Mouse (Mus musculus) heart, postnatal 36 days (tissue): ENCODE results near the gene Gm3173. TPM values are rescaled to one million over a fixed set of nuclear protein-coding genes. Genes with fewer than 3 reads are reported as not detected.
A peak's percentile ranks its signal among the peaks of the same experiment; 100 is the strongest.
"Not testable (repeated sequence)": the region's sequence is repeated elsewhere in the genome, so short reads cannot be mapped to it uniquely, and the experiment has no call there.

Source experiments
- DNase-seq, 2 experiments: peaks; one replicate each; pipeline ENCODE4 v3.0.0; 2021 to 2022
- intact Hi-C: fragments of 180-260 bp; cut with DNase I; formaldehyde crosslinking; loops from one replicate; pipeline ENCODE4 v1.15.1; 2025
- total RNA-seq, 2 experiments: library from RNA; stranded (reverse); gene quantifications; 2 replicates each; pipeline ENCODE4 v1.2.3; 2021

Gm3173 gene
- not detected for total RNA-seq

DNA sequence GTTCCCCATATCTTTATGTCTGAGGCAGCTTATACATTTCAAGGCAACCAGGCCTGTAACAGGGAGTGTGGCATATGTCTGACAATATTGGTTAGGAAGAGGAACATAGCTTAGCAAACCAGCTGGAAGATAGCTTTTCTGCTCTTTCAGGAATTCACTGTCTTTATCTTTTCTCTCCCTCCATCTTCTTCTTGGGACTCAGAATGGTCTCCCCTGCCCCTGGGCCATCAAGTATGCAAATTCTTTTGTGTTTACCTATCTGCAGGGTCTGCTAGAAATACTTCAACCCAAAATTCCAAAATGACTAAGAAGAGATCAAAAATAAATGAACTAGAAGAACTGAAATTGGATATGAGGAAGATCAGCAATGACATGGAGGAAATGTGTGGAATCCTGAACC is at the start of gene Gm3173:
Gene Gm3173 (plus strand): TSS at position 301 of the 400 bp plus-strand sequence.
- DNase-seq, intact Hi-C loops: not testable (repeated sequence)

- DNase-seq, intact Hi-C loops: not testable (repeated sequence)
Observed at GRCm38 (mm10) chr14:4385606-4386005, 45.2 kb upstream of the Gm3173 start.

GRCm38 (mm10) chr14:4392841-4393530 is 37.8 kb upstream of the Gm3173 start:
- DNase-seq, intact Hi-C loops: not testable (repeated sequence)

GRCm38 (mm10) chr14:4397226-4397625 is 33.6 kb upstream of the Gm3173 start, which contains the start of gene Gm3159:
Gene Gm3159, plus strand, starts transcription at chr14:4397526.
- intact Hi-C loops: not testable (repeated sequence)

DNA sequence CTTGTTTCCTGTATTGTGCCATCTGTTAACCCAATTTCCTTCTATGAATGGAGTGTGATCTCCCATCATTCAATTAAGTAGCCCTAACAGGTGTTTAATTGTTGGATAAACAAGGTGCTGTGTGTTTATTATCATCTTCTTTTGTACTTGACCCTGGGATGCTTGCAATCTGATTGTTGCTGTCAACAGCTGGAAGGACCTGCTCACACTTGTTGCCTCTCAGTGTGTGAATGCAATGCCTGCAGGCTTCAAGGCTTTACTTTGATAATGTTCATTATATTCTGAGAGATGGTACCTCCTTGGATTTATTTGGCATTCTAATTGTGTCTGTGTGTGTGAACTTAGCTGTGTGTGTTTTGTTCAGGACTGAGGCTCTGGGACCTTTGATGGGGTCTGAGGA is 32.2 kb upstream of the Gm3173 start:
- DNase-seq, intact Hi-C loops: not testable (repeated sequence)

More at GRCm38 (mm10) chr14:4397226-4397625, 33.6 kb upstream of the Gm3173 start, which contains the start of gene Gm3159:
- not testable (repeated sequence) for DNase-seq

DNA sequence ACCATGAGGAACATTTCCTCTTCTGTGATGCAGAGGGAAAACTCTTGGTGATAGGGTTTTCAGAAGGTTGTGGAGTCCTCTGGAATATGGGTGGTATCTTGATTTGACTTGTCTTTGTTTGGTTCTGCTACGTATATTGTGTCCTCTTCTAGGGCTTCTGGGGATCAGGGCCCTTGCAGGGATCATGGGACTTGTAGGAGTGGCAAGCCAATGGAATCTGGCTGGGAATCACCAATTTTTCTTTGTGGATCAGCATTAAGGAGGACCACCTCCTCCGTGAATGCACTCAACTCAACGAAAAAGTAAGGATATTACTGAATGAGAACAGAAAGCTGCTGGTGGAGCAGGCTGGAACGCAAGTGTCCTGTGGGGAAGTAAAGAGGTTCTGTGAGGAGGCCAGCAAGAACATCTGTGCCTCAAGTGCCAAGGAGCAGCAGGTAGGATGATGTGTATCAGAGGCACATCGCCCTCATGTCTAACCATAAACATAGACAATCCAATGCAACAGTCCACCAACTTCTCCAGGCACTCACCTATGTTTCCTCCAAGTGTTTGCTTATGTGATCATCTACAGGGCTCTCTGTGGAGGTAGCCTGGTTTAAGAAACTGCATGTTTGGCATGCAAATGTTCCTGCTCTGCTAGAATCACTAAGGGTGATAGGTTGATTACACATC is 30.5 kb upstream of the Gm3173 start:
- intact Hi-C loops, DNase-seq: not testable (repeated sequence)

GRCm38 (mm10) chr14:4401245-4401644 is 29.5 kb upstream of the Gm3173 start:
- intact Hi-C loops, DNase-seq: not testable (repeated sequence)

- intact Hi-C loops: not testable (repeated sequence)
Observed at GRCm38 (mm10) chr14:4403840-4404239, 27.0 kb upstream of the Gm3173 start.

DNA sequence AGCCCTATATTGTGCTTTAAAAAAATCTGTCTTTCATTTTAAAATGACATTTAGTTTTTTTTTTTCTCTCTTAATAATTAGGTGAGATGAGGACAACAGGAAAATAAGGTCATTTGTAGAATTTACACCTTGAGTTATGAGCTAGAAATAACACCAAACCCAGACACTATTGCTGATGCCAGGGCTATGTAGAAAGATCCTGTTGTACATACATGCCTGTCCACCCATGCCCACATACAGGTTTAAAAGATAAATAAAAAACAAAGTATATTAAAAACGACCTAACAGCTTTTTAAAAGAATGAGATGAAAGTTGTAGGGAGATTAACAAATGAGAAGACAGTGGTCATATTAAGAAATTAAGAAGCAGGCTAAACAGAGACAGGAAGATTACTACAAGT is 20.9 kb upstream of the Gm3173 start:
- intact Hi-C loops, DNase-seq: not testable (repeated sequence)

More at GRCm38 (mm10) chr14:4403840-4404239, 27.0 kb upstream of the Gm3173 start:
- not testable (repeated sequence) for DNase-seq

DNA sequence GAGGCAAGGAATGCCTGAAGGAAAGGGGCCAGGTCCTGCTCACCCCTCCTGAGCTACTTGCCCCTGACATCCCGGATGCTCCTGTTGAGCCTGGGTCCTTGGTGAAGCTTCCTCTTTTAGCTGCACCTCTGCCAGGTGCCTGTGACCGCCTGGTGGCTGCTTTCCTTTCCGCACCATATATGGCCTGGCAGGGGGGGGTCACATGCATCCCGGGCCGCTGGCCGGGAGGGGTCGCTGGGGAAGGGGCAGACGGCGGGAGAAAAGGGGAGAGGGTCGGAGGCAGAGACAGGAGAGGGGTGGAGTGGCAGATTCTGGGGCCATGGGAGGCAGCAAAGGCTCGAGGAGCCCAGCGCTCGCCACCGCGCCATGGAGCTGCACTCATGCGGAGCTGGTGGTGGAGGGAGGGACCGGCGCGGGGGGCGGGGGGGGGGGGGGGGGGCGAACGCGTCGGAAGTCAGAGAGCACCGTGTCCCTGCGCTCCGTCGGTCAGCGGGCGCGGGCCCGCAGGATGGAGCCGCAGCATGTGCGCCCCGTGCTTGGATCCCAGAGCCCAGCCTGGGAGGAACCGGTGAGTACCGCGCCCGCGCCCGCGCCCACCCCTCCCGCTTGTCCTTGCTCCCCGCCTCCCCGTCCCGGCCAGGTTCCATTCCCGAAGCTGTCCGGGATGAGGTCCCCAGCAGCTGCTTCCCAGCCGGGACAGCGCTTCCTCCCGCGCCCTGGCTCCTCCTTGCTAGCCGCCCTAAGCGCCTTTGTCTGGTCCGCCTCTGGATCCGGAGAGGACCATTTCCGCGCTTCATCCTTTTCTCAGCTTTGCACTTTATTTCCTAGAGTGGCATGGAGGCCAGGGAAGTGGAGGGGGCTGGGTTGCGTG is 15.6 kb upstream of the Gm3173 start, which contains the start of gene Gm3164:
Gene Gm3164 (plus strand): TSS at position 484 of the 871 bp plus-strand sequence.
- peak; percentile 69 to 71 for DNase-seq
- intact Hi-C loops: not testable (repeated sequence)

- intact Hi-C loops, DNase-seq: not testable (repeated sequence)
Observed at GRCm38 (mm10) chr14:4481445-4481844, 50.7 kb downstream of the Gm3173 start, which contains the start of gene Gm3182. Gene Gm3182, plus strand, starts transcription at chr14:4481745.

- intact Hi-C loops, DNase-seq: not testable (repeated sequence)
Observed at GRCm38 (mm10) chr14:4499425-4499824, 68.6 kb downstream of the Gm3173 start.

- DNase-seq, intact Hi-C loops: not testable (repeated sequence)
Observed at GRCm38 (mm10) chr14:4555105-4555504, 124.3 kb downstream of the Gm3173 start, which contains the start of gene Gm3047. Gene Gm3047, plus strand, starts transcription at chr14:4555405.

Other genes with a start within 250 kb of the Gm3173 start
- gene Gm2974, start 248.4 kb upstream of the Gm3173 start, total RNA-seq: under 1 TPM in 1 of 2 experiments, not detected in 1; 0.17 TPM
- not detected for gene Gm3138, start 181.4 kb upstream of the Gm3173 start, total RNA-seq
- gene Gm3149, start 113.7 kb upstream of the Gm3173 start, total RNA-seq: not detected
- gene 2610042L04Rik, start 96.2 kb upstream of the Gm3173 start, total RNA-seq: not detected
- not detected for gene Gm3159, start 33.5 kb upstream of the Gm3173 start, total RNA-seq
- gene Gm3164, start 15.5 kb upstream of the Gm3173 start, total RNA-seq: under 1 TPM in 1 of 2 experiments, not detected in 1; 0.17 TPM
- not detected for gene Gm3182, start 50.8 kb downstream of the Gm3173 start, total RNA-seq
- gene Gm3047, start 124.4 kb downstream of the Gm3173 start, total RNA-seq: not detected
- gene Gm8159, start 201.4 kb downstream of the Gm3173 start, total RNA-seq: not detected
- gene Gm3239, start 233.2 kb downstream of the Gm3173 start, total RNA-seq: not detected